Mouse (Mus musculus): ENCODE measurements around the gene Lyrm1. TPM values are rescaled to one million over a fixed set of nuclear protein-coding genes. Genes with fewer than 3 reads are reported as not detected.
A peak's percentile ranks its signal among the peaks of the same experiment; 100 is the strongest.

Lyrm1 gene
- polyA plus RNA-seq, 1 experiment from 2014 or later, result 8.3 TPM

DNA sequence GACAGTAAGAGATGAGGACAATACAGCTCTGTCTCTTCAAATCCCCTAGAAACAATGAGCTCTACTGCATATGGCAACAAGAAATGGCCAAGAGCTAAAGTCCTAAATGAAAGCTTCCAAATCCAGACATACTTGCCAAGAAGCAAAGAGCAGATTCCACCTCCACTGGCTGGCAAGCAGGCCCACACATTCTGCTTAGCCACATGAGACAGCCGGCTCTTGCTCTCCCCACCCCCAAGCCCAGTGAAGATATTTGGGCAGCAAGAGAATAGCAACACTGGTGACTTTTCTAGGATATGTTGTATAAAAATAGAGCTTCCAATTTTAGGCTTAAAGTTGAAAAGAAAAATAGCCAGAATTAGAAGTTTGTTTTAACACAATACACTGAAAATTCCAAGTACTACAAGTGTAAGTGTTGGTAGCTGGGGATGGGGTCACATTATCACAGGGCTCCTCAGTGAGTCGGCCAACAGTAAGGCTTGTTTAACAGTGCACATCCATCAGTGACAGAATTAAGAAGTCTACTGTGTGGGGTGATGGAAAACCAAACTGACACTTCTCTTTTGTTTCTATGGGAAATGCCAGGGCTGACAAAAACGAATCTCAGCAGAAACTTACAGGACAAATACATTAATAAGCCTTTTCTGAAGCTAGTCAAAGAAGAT is 19.8 kb upstream of the Lyrm1 start:
- H3K4me3 ChIP-seq (ENCODE audit: low read length), result no peak overlapping the region
- H3K9me3 ChIP-seq (replicated peaks; ENCODE audit: control insufficient read depth, low read length), result no peaks in the 10 kb centered on the region
- no peaks in the 10 kb centered on the region for H3K27me3 ChIP-seq (ENCODE audit: control insufficient read depth, insufficient read depth, low read length)
- no peak overlapping the region for H3K9ac ChIP-seq (ENCODE audit: low read length)
- no peak overlapping the region for H3K4me2 ChIP-seq (ENCODE audit: low read depth, low read length)
- ATAC-seq (replicated peaks; ENCODE audit: extremely low read depth, insufficient read depth, low FRiP score), result no peak
- WGBS, result 43% methylated on average over 3 of the region's 3 CpGs
- H3K4me1 ChIP-seq (ENCODE audit: control insufficient read depth, insufficient read depth, low read length), result peaks cover 3% of the 10 kb centered on the region; the same call in 1 of the 2 replicates
- H3K27ac ChIP-seq (ENCODE audit: low read length), result no peak overlapping the region
- H3K36me3 ChIP-seq (ENCODE audit: control insufficient read depth, insufficient read depth), result no peaks in the 10 kb centered on the region

- H3K27me3 ChIP-seq (ENCODE audit: control insufficient read depth, insufficient read depth, low read length), result no peaks in the 10 kb centered on the region
- H3K36me3 ChIP-seq (ENCODE audit: control insufficient read depth, insufficient read depth), result no peaks in the 10 kb centered on the region
- ATAC-seq (replicated peaks; ENCODE audit: extremely low read depth, insufficient read depth, low FRiP score), result no peak
- H3K9me3 ChIP-seq (replicated peaks; ENCODE audit: control insufficient read depth, low read length), result no peaks in the 10 kb centered on the region
- H3K9ac ChIP-seq (ENCODE audit: low read length), result no peak overlapping the region
- H3K4me2 ChIP-seq (ENCODE audit: low read depth, low read length), result no peak overlapping the region
- WGBS, result 93% methylated on average over 4 of the region's 4 CpGs
- no peak overlapping the region for H3K27ac ChIP-seq (ENCODE audit: low read length)
- H3K4me3 ChIP-seq (ENCODE audit: low read length), result no peak overlapping the region
- H3K4me1 ChIP-seq (ENCODE audit: control insufficient read depth, insufficient read depth, low read length), result peaks cover 5% of the 10 kb centered on the region
These were observed 16.5 kb upstream of the Lyrm1 start for GRCm38 (mm10) chr7:119879171-119879570.

GRCm38 (mm10) chr7:119880345-119880744 is 15.3 kb upstream of the Lyrm1 start:
- Histone ChIP-seq H3K4me2 (ENCODE audit: low read depth, low read length) (no peak overlapping the region), H3K27ac (ENCODE audit: low read length) (no peak overlapping the region), H3K27me3 (ENCODE audit: control insufficient read depth, insufficient read depth, low read length) (no peaks in the 10 kb centered on the region), H3K9me3 (replicated peaks; ENCODE audit: control insufficient read depth, low read length) (no peaks in the 10 kb centered on the region), H3K4me3 (ENCODE audit: low read length) (no peak overlapping the region), H3K36me3 (ENCODE audit: control insufficient read depth, insufficient read depth) (no peaks in the 10 kb centered on the region), H3K9ac (ENCODE audit: low read length) (no peak overlapping the region), H3K4me1 (ENCODE audit: control insufficient read depth, insufficient read depth, low read length) (peaks cover 6% of the 10 kb centered on the region)
- ATAC-seq (replicated peaks; ENCODE audit: extremely low read depth, insufficient read depth, low FRiP score), result no peak
- 88% methylated on average over 5 of the region's 5 CpGs for WGBS

GRCm38 (mm10) chr7:119881229-119881628 is 14.4 kb upstream of the Lyrm1 start:
- Histone ChIP-seq H3K27me3 (ENCODE audit: control insufficient read depth, insufficient read depth, low read length) (no peaks in the 10 kb centered on the region), H3K4me1 (ENCODE audit: control insufficient read depth, insufficient read depth, low read length) (peaks cover 3% of the 10 kb centered on the region; the same call in 1 of the 2 replicates), H3K9me3 (replicated peaks; ENCODE audit: control insufficient read depth, low read length) (no peaks in the 10 kb centered on the region), H3K4me3 (ENCODE audit: low read length) (no peak overlapping the region), H3K36me3 (ENCODE audit: control insufficient read depth, insufficient read depth) (no peaks in the 10 kb centered on the region), H3K27ac (ENCODE audit: low read length) (no peak overlapping the region), H3K4me2 (ENCODE audit: low read depth, low read length) (no peak overlapping the region), H3K9ac (ENCODE audit: low read length) (no peak overlapping the region)
- 68% methylated on average over 2 of the region's 2 CpGs for WGBS
- ATAC-seq (replicated peaks; ENCODE audit: extremely low read depth, insufficient read depth, low FRiP score), result no peak

- H3K36me3 ChIP-seq (ENCODE audit: control insufficient read depth, insufficient read depth), result no peaks in the 10 kb centered on the region; the same call in 1 of the 2 replicates
- H3K4me3 ChIP-seq (ENCODE audit: low read length), result no peak overlapping the region
- H3K27me3 ChIP-seq (ENCODE audit: control insufficient read depth, insufficient read depth, low read length), result no peaks in the 10 kb centered on the region
- peaks cover 5% of the 10 kb centered on the region; the same call in 1 of the 2 replicates for H3K4me1 ChIP-seq (ENCODE audit: control insufficient read depth, insufficient read depth, low read length)
- no peak overlapping the region for H3K9ac ChIP-seq (ENCODE audit: low read length)
- no peak overlapping the region for H3K27ac ChIP-seq (ENCODE audit: low read length)
- no peaks in the 10 kb centered on the region for H3K9me3 ChIP-seq (replicated peaks; ENCODE audit: control insufficient read depth, low read length)
- H3K4me2 ChIP-seq (ENCODE audit: low read depth, low read length), result no peak overlapping the region
- ATAC-seq (replicated peaks; ENCODE audit: extremely low read depth, insufficient read depth, low FRiP score), result no peak
- WGBS, result 63% methylated on average over 4 of the region's 4 CpGs
These were observed 7.8 kb upstream of the Lyrm1 start for GRCm38 (mm10) chr7:119887887-119888286.

- Histone ChIP-seq H3K36me3 (ENCODE audit: control insufficient read depth, insufficient read depth) (no peaks in the 10 kb centered on the region), H3K4me3 (ENCODE audit: low read length) (no peak overlapping the region), H3K27me3 (ENCODE audit: control insufficient read depth, insufficient read depth, low read length) (no peaks in the 10 kb centered on the region), H3K9ac (ENCODE audit: low read length) (no peak overlapping the region), H3K4me2 (ENCODE audit: low read depth, low read length) (no peak overlapping the region), H3K4me1 (ENCODE audit: control insufficient read depth, insufficient read depth, low read length) (peaks cover 15% of the 10 kb centered on the region), H3K27ac (ENCODE audit: low read length) (no peak overlapping the region), H3K9me3 (replicated peaks; ENCODE audit: control insufficient read depth, low read length) (no peaks in the 10 kb centered on the region)
- WGBS, result 90% methylated on average over 1 of the region's 1 CpGs
- no peak for ATAC-seq (replicated peaks; ENCODE audit: extremely low read depth, insufficient read depth, low FRiP score)
These were observed 3.5 kb upstream of the Lyrm1 start for GRCm38 (mm10) chr7:119892198-119892597.

DNA sequence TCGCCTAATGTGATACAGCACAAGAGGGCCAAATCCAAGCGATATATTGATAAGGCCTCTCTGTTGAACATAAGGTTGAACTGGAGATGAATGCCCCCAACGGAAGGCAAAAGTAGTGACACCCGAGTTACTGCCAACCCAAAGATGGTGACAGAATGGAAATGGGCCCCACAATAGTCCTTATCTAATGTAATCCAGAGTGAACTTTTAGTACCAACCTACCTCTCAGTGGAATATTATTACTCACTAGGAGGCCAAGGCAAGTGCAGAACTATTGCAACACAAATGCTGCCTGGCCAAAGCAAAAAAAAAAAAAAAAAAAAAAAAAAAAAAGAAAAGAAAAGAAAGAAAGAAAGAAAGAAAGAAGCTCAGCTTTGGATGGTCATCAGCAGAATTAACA is 2.9 kb upstream of the Lyrm1 start:
- ATAC-seq (replicated peaks; ENCODE audit: extremely low read depth, insufficient read depth, low FRiP score), result no peak
- Histone ChIP-seq H3K4me2 (ENCODE audit: low read depth, low read length) (no peak overlapping the region), H3K27me3 (ENCODE audit: control insufficient read depth, insufficient read depth, low read length) (no peaks in the 10 kb centered on the region), H3K36me3 (ENCODE audit: control insufficient read depth, insufficient read depth) (no peaks in the 10 kb centered on the region), H3K9me3 (replicated peaks; ENCODE audit: control insufficient read depth, low read length) (no peaks in the 10 kb centered on the region), H3K4me1 (ENCODE audit: control insufficient read depth, insufficient read depth, low read length) (peaks cover 15% of the 10 kb centered on the region), H3K9ac (ENCODE audit: low read length) (no peak overlapping the region), H3K27ac (ENCODE audit: low read length) (no peak overlapping the region), H3K4me3 (ENCODE audit: low read length) (no peak overlapping the region)
- 86% methylated on average over 4 of the region's 4 CpGs for WGBS

GRCm38 (mm10) chr7:119894818-119895544 is 680 bp upstream of the Lyrm1 start:
- WGBS, result under 1% methylated on average over 14 of the region's 15 CpGs
- Histone ChIP-seq H3K4me3 (ENCODE audit: low read length) (peak overlapping the region; percentile 63), H3K27ac (ENCODE audit: low read length) (peak overlapping the region; percentile 96), H3K4me2 (ENCODE audit: low read depth, low read length) (peak overlapping the region; percentile 72), H3K4me1 (ENCODE audit: control insufficient read depth, insufficient read depth, low read length) (peaks cover 13% of the 10 kb centered on the region), H3K36me3 (ENCODE audit: control insufficient read depth, insufficient read depth) (no peaks in the 10 kb centered on the region), H3K9ac (ENCODE audit: low read length) (peak overlapping the region; percentile 90), H3K9me3 (replicated peaks; ENCODE audit: control insufficient read depth, low read length) (no peaks in the 10 kb centered on the region), H3K27me3 (ENCODE audit: control insufficient read depth, insufficient read depth, low read length) (no peaks in the 10 kb centered on the region)
- peak; percentile 17; the same call in 1 of the 2 replicates for ATAC-seq (replicated peaks; ENCODE audit: extremely low read depth, insufficient read depth, low FRiP score)

DNA sequence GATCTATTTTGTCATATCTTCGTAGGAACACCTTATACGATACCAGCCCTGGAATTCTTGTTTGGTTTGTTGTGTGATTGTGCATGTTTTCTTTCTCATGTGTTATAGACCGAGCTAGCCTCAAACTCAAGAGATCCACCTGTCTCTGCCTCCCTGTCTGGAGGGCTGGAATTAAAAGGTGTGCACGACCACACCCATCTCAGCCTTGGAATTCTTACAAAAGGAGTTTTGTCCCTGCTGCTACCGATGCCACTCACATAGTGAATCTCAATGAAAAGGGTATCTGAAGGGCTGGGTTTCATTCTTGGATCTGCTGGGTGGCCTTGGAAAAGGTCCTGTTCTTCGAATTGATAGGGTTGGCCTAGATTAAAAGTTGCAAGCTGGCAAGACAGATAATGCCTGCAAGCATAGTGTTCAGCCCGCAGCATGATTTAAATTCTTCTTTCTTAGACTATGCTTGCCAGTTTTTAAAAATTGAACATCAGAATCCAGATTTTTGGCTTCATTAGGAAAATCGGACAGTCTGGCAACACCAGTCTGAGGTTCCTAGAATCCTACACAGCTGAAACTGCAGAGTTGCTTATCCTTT is 2.0 kb downstream of the Lyrm1 start:
- Histone ChIP-seq H3K9ac (ENCODE audit: low read length) (no peak overlapping the region), H3K9me3 (replicated peaks; ENCODE audit: control insufficient read depth, low read length) (no peaks in the 10 kb centered on the region), H3K4me1 (ENCODE audit: control insufficient read depth, insufficient read depth, low read length) (peaks cover 13% of the 10 kb centered on the region), H3K27me3 (ENCODE audit: control insufficient read depth, insufficient read depth, low read length) (no peaks in the 10 kb centered on the region), H3K36me3 (ENCODE audit: control insufficient read depth, insufficient read depth) (no peaks in the 10 kb centered on the region), H3K4me2 (ENCODE audit: low read depth, low read length) (no peak overlapping the region), H3K27ac (ENCODE audit: low read length) (no peak overlapping the region), H3K4me3 (ENCODE audit: low read length) (no peak overlapping the region)
- 90% methylated on average over 8 of the region's 8 CpGs for WGBS
- ATAC-seq (replicated peaks; ENCODE audit: extremely low read depth, insufficient read depth, low FRiP score), result no peak
